In genomic region chr13:25857096-25857495, GRCm38 (mm10) we compare ENCODE assay signal across 25 mouse cellular contexts.
DNase-seq lines count a peak whose midpoint lies in the region; ATAC-seq lines count a peak whose summit lies in the region.
"Had no signal": no experiment of that assay in that cellular context is flagged by ENCODE, and none has a peak within 500 bp of the region (broad histone marks: within the 10 kb centered on the region; RNA-seq: fewer than 3 reads in every experiment).

No protein-coding gene starts in this region.

- no peaks in the 10 kb centered on the region for H3K36me3 ChIP-seq in embryonic facial prominence, embryonic 14.5 days (ENCODE audit: control insufficient read depth, insufficient read depth, low read length)
- H3K36me3 ChIP-seq in embryonic facial prominence, embryonic 10.5 days (replicated peaks), result no peaks in the 10 kb centered on the region
- H3K36me3 ChIP-seq: embryonic facial prominence, embryonic 12.5 days; hindbrain, embryonic 10.5 days; hindbrain, embryonic 15.5 days; limb, embryonic 12.5 days; midbrain, embryonic 10.5 days had no signal

- H3K4me3 ChIP-seq in embryonic facial prominence, embryonic 14.5 days (ENCODE audit: low read depth, low read length), result no peak overlapping the region
- no peak overlapping the region for H3K4me3 ChIP-seq in embryonic facial prominence, embryonic 10.5 days
- H3K4me3 ChIP-seq: embryonic facial prominence, embryonic 12.5 days; hindbrain, embryonic 10.5 days; hindbrain, embryonic 15.5 days; limb, embryonic 12.5 days; midbrain, embryonic 10.5 days had no signal

- 0 out of 2 replicates have a peak overlapping the region, but pooled peaks have one; percentile 3 for H3K27ac ChIP-seq in embryonic facial prominence, embryonic 14.5 days (replicated peaks; ENCODE audit: low read depth, low read length)
- H3K27ac ChIP-seq in embryonic facial prominence, embryonic 10.5 days (replicated peaks), result no peak overlapping the region
- H3K27ac ChIP-seq: embryonic facial prominence, embryonic 12.5 days; hindbrain, embryonic 10.5 days; hindbrain, embryonic 15.5 days; limb, embryonic 12.5 days; macrophage; midbrain, embryonic 10.5 days had no signal

- no peak for DNase-seq in embryonic facial prominence, embryonic 14.5 days (ENCODE audit: low spot score)
- no peak for DNase-seq in embryonic facial prominence, embryonic 10.5 days (ENCODE audit: low spot score)
- DNase-seq in fat pad, adult 2 months (ENCODE audit: extremely low read depth, low read depth, low spot score), result peak; percentile 90
- DNase-seq in lung, postnatal 25 days (ENCODE audit: low spot score), result peak; percentile 48
- DNase-seq in layer of hippocampus, adult 9-10 months (ENCODE audit: low spot score), result no peak
- DNase-seq in left cerebral cortex, adult 8-10 months (ENCODE audit: low spot score in 2 of 2), result no peak
- DNase-seq: B cell, adult 2 months; cerebellum, adult 11 months; cerebellum, adult 9-10 months; cerebellum, postnatal 36 days; forebrain, postnatal 0 days; heart, postnatal 14 days; kidney, adult 11 months; kidney, postnatal 14 days; retina, postnatal 1 day; right cerebral cortex, postnatal 14 days had no signal

- no peaks in the 10 kb centered on the region for H3K27me3 ChIP-seq in embryonic facial prominence, embryonic 14.5 days (replicated peaks; ENCODE audit: control insufficient read depth, insufficient read depth, low read length)
- H3K27me3 ChIP-seq in embryonic facial prominence, embryonic 10.5 days (replicated peaks; ENCODE audit: low read depth, poor library complexity, severe bottlenecking), result no peaks in the 10 kb centered on the region
- H3K27me3 ChIP-seq: embryonic facial prominence, embryonic 12.5 days; hindbrain, embryonic 15.5 days; limb, embryonic 12.5 days had no signal

- no peaks in the 10 kb centered on the region for H3K9me3 ChIP-seq in embryonic facial prominence, embryonic 14.5 days (ENCODE audit: control insufficient read depth, low read length)
- H3K9me3 ChIP-seq in embryonic facial prominence, embryonic 10.5 days, result no peaks in the 10 kb centered on the region
- H3K9me3 ChIP-seq: embryonic facial prominence, embryonic 12.5 days; hindbrain, embryonic 10.5 days; hindbrain, embryonic 15.5 days; limb, embryonic 12.5 days; midbrain, embryonic 10.5 days had no signal

- no peaks in the 10 kb centered on the region for H3K4me1 ChIP-seq in embryonic facial prominence, embryonic 14.5 days (ENCODE audit: control insufficient read depth, insufficient read depth, low read length)
- 0 out of 2 replicates have a peak, but pooled peaks cover 3% of the 10 kb centered on the region for H3K4me1 ChIP-seq in embryonic facial prominence, embryonic 10.5 days
- H3K4me1 ChIP-seq: hindbrain, embryonic 10.5 days; hindbrain, embryonic 15.5 days; midbrain, embryonic 10.5 days had no signal

- ATAC-seq in embryonic facial prominence, embryonic 14.5 days (ENCODE audit: low read depth), result no peak
- peak; percentile 33; the same call in 1 of the 2 replicates for ATAC-seq in granulocyte monocyte progenitor cell, adult 5-6 weeks (replicated peaks; ENCODE audit: poor library complexity, severe bottlenecking)
- ATAC-seq in megakaryocyte-erythroid progenitor cell, adult 5-6 weeks (replicated peaks; ENCODE audit: low FRiP score, low TSS enrichment, poor library complexity, severe bottlenecking), result no peak
- ATAC-seq: forebrain, postnatal 0 days; inflammation-experienced regulatory T-cells, adult 6 months had no signal

- H3K4me2 ChIP-seq in embryonic facial prominence, embryonic 14.5 days (ENCODE audit: low read depth, low read length), result no peak overlapping the region
- H3K4me2 ChIP-seq: embryonic facial prominence, embryonic 12.5 days; hindbrain, embryonic 15.5 days; limb, embryonic 12.5 days had no signal

- H3K9ac ChIP-seq in embryonic facial prominence, embryonic 14.5 days (ENCODE audit: low read depth, low read length), result no peak overlapping the region
- H3K9ac ChIP-seq: embryonic facial prominence, embryonic 12.5 days; forebrain, postnatal 0 days; hindbrain, embryonic 15.5 days; limb, embryonic 12.5 days had no signal

- WGBS in embryonic facial prominence, embryonic 14.5 days, result 74% methylated on average over 3 of the region's 3 CpGs
- whole genome bisulfite sequencing in embryonic facial prominence, embryonic 10.5 days, result 86% methylated on average over 3 of the region's 3 CpGs

Comparison
In these comparisons a context has a peak if more than half of its experiments do, and no peak if none do; other contexts are left out.
1. DNase-seq: peak in fat pad, adult 2 months (single experiment) and lung, postnatal 25 days (single experiment); none in embryonic facial prominence, embryonic 14.5 days (single experiment), embryonic facial prominence, embryonic 10.5 days (single experiment), layer of hippocampus, adult 9-10 months (single experiment) and left cerebral cortex, adult 8-10 months (0 of 2).